Mouse (Mus musculus) kidney, postnatal 10 days (tissue): ENCODE data around the gene 4933411K16Rik.

Source experiments
- DNase-seq: peaks from one replicate; pipeline ENCODE4 v3.0.0; 2021; ENCODE audit warnings: mixed read lengths

The 4933411K16Rik gene

GRCm38 (mm10) chr19:42051948-42052347, at the start of gene 4933411K16Rik:
Gene 4933411K16Rik, plus strand, starts transcription at chr19:42052248.
- DNase-seq = no peak

- DNase-seq = no peak
Measured at GRCm38 (mm10) chr19:42004258-42004657, 47.8 kb upstream of the 4933411K16Rik start.

DNA sequence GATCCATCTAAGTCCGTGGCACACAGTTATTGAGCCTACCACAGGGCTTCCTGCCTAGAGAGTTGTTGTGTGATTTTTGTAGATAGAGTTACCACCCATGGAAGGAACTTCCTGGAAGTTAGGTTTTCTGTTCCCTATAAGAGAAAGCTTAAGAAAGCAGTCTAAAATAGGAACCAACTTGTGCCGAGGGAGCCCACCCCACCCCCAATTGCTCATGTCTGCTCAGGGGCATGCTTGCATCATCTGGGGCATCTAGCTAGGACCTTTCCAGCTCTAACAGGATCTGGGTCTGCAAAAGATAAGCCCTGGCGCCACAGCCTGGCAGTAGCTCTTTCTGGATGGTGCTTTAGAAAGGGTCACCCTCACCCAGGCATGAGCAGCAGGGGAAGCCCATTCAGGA, 46.4 kb upstream of the 4933411K16Rik start:
- DNase-seq = no peak

GRCm38 (mm10) chr19:42006568-42006967, 45.5 kb upstream of the 4933411K16Rik start:
- DNase-seq = no peak

DNA sequence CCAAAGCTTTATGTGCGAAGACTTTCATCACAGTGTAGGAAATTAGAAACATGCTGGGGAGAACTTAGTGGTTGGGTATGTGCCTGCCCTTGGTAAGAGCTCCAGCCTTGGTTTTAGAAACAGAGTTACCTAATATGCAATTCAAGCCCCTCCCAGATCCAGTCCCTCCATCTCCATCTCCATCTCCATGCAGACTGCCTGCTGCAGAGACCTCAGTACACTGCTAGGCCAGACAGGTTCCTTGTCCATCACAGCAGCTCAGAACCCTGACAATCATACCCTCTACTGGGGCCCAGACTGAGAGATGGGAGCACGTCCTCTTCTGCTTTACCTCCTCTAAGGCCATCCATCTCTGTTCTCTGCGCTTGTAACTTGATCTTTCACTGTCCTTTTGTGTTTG, 43.5 kb upstream of the 4933411K16Rik start:
- no peak for DNase-seq

DNA sequence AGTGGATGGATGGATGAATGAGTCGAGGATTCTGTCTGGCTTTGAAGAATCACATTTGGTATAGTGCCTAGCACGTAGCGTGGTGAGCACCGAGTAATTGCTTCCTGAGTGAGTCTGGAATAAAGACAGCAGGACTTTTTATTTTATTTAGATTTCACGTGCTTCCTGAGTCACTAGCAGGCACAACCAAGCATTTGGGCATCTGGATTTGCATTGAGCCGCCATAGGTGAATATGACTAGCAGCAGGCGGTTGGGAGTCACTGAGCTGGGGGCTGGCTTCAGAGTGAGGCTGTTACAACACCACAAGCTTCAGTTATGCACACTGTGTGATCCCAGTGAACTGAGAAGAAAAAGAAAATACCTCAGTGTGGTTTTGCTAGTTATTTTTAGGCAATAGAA, 43.0 kb upstream of the 4933411K16Rik start:
- no peak for DNase-seq

DNA sequence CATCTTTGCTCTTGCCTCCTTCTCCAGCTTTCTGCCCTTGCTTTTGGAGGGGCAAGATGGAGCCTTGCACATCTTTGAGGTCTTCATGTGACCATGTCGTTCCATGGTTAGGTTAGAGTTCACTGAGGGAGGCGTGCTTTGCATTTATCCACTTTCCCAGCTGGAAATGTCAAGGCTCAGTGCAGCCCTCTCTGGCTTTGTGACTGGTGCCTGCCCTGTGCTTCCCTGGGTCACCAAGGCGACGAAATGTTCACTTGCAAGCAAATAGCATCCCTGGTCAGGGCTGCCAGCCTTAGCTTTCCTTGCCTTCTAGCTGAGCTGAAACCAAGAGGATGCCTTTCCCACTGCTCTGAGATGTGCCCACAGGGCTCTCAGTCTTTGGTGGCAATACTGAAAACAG, 41.6 kb upstream of the 4933411K16Rik start:
- DNase-seq = no peak

DNA sequence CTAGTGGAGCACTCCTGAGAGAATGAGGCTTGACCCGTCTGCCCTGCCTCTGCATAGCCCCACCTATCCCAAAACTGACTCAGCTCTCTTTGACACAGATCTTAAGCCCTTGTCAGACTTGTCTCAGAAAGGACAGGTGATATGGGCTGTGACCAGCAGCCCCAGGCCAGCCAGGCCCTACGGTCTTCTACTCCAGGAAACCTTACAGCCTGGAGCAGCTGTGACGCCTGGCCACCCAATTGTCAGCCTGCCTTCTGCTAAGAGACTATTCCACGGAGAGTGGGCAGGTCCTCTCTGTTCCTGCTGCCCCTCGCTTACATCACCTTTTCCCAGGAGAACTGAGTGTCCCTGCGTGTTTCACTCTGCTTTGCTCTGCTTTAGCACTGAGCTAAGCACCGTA, 40.9 kb upstream of the 4933411K16Rik start:
- DNase-seq = no peak

DNA sequence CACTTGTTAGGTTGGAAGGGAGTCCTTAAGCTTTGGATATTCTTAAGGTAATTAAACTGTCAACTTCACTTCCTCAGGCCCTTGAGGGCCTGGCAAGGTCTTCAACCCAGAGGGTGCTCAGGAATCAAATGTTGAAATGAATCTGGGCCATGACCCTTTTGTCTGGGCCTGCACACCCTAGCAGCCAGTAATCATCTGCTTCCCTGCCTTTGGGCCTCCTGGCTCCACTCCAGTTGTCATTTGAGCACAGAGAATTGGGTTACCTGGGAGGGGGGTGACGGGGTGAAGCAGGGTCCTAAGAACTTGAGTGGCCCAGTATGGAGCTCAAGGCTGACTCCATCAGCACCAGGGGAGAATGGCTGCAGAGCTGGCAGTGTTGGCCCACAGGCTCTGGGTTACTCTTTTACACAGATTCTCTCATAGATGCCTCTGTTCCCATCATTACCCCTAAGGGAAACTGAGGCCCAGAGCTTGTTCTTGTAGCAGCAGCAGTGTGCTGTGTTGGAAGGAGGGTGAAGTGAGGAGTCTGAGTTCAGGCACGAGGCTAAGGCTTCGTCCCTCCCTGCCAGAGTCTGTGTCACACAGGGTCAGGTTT, 37.7 kb upstream of the 4933411K16Rik start:
- DNase-seq = no peak

- no peak for DNase-seq
Measured at GRCm38 (mm10) chr19:42015001-42015400, 37.0 kb upstream of the 4933411K16Rik start.

DNA sequence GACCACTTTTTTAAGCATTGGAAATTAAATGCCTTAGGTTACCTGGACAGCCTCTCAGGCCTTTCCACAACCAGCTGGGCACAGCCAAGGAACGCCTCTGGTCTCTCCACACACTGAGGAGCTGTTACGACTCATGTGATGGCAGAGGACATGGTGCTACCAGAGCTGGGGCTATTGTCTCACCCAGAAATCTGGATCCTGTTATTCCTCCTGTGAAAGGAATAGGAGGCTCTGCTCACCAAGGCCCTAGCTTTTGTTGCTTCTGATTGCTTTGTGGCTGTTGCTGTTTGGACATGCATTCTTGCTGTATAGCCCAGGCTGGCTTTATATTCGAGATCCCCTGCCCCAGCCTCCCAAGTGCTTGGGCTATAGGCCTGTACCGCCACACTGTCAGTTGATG, 35.8 kb upstream of the 4933411K16Rik start:
- no peak for DNase-seq

DNA sequence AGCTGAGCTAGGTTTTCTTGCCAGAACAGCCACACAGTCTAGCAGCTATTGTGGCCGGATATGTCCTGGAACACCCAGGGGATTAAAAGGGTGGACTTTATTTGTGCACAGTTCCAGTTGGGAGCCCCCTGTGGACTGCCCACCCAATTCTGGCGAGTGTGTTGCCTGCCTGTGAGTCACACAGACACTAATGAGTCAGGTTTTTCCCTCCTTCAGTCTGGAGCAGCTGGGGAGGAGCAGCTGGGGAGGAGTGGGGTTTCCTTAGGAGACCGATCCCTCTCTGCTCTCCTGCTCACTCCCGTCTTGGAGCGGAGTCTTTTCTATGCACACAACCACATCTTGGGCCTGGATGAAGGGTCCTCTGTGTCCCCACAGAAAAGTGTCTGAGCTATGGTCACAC, 35.2 kb upstream of the 4933411K16Rik start:
- no peak for DNase-seq

DNA sequence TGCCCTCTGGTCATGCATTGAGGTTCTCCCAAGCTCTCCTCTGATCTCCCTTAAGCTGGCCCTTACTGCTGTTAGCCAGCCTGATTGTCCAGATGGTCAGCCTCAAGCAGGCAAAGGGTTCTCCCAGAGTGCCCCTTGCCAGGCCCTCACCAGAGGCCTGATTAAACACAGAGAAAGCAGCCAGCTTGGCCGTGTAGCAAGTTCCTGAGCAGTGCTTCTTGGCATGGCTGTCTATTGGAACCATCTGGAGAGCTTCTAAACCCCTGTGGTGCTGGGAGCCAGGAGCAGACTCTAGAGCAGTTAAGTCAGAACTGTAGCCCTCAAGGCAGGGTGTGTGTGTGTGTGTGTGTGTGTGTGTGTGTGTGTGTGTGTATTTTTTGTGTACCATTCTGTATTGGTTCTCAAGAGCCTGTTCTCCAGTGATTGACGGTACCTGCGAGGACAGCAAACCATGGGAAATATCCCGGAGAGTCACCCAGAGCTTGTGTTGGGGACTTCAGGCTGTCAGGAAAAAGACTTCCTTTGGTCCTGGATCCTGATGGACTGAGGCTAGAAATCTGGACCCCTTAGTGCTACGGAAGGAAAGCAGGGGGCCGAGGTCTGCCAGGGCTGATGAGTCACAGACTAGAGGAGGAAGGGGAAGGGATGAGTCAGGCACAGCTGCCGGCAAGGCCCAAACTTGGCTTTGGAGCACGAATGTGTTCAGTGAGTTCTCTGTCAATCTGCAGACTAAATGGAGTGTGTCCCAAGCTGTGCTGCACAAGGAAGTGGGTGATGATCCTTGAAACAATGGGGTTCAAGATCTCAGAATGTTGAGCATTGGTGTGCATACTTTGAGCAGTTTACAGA, 34.4 kb upstream of the 4933411K16Rik start:
- peak; percentile 74 for DNase-seq

DNA sequence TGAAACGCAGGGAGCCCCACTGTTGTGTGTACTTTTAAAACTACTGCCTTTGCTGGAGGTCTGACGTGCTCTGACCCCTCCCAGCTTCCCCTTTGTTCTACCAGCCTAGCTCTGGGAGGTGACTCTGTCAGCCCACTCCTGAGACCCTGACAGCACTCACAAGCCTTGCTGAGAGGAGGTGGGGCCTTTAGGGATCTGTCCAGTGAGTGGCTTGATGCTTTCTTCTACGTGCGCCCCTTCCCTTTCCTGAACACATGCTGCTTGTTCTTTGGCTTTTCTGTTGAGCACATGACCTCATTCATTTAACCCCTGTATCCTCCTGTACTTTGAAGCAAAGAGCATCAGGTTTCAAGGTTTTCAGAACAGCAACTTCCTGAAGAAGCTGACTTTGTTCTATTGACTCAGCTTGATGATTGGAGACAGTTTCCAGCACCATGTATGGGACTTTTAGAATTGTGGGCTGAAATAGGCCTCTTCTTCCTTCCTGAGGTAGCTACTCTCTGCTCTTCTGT, 33.0 kb upstream of the 4933411K16Rik start:
- DNase-seq = no peak

- DNase-seq = no peak
Measured at GRCm38 (mm10) chr19:42021681-42022541, 30.1 kb upstream of the 4933411K16Rik start.

GRCm38 (mm10) chr19:42022542-42022848, 29.6 kb upstream of the 4933411K16Rik start:
- DNase-seq = no peak

- peak; percentile 91 for DNase-seq
Measured at GRCm38 (mm10) chr19:42026158-42026557, 25.9 kb upstream of the 4933411K16Rik start.

DNA sequence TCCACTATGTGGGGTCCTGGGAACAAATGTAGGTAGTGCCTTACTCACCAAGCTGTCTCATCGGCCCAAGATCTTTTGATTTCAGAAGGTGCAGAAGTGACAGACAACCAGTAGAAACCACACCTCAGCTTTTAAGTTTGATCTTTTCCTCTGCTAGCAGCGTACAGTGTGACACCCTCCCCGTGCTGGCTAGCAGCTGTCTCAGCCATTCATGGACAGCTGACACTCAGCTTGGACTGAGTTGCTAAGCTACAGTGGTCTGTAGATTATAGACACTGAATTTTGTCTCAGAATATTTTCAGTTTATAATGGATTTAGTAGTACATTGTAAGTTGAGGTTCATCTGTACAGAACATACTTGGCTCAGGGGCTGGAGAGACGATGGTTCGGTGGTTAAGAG, 20.9 kb upstream of the 4933411K16Rik start:
- DNase-seq = no peak

- no peak for DNase-seq
Measured at GRCm38 (mm10) chr19:42033611-42034010, 18.4 kb upstream of the 4933411K16Rik start.

DNA sequence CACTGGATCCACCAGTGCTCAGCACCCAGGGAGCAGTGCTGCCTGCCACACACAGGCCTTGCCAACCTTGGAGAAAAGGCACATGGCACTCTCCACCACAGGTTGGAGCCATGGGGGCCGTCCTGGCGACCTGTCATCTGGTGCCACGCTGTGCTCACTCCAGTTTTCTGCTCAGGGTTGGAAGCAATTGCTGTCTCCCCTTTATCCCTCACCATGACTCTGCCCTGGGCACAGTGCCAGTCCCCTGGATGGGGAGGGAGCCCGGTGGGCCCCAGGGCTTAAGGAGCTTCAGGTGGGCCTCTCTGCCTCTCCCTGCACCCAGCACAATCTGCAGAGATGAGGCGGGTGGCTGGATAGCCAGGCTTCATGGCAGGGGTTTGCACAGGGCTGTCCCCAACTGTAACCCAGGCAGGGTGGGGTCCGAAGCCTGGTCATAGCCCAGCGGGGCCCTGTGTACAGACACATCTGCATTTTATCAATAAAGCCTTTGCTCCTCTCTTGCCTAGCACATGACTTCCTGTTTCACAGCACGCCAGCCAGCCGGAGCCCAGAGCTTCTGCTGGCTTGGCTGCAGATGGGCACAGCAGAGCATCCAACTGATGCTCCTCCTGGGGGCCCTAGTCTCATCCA, 17.8 kb upstream of the 4933411K16Rik start:
- no peak for DNase-seq

DNA sequence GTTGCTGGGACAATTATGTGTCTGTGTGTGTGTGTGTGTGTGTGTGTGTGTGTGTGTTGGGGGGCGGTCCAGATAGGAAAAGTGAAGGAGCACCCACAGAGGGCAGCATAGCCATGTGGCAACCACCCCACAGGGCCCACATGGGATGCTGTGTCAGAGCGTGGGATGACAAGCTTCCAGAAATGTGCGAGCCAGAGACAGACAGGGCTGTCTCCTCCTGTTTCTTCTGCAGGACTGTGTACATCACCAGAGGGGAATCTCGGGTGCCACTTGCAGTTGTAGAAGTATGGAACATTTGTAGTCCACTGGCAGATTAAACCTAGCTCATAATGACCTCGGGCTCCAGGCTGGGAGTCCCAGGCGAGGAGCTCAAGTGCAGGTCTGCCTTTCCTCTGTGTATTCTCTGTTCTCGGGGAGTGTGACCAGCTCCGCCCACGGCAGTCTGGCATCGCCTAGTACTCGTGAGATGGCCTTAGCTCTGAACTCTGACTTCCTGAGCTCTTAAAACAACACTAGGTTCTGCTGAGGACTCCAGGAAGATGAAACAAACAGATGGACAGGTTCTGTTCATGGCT, 17.1 kb upstream of the 4933411K16Rik start:
- no peak for DNase-seq

GRCm38 (mm10) chr19:42035456-42036248, 16.4 kb upstream of the 4933411K16Rik start, which contains the start of gene Ankrd2:
Gene Ankrd2, plus strand, starts transcription at chr19:42036000.
- peak; percentile 93 for DNase-seq
